Mouse (Mus musculus): ENCODE measurements at regions not wholly inside any gene's neighbourhood (a gene's known extent, or its start where the extent isn't known, plus 50 kb on each side); places are given as distances from the start of the nearest gene placed in this dataset.

GRCm38 (mm10) chr11:85966207-85966606, 80.0 kb downstream of the Tbx4 start:
- ATAC-seq (replicated peaks; ENCODE audit: poor library complexity, severe bottlenecking), result no peak

GRCm38 (mm10) chr11:85970287-85970686, 84.1 kb downstream of the Tbx4 start:
- ATAC-seq (replicated peaks; ENCODE audit: poor library complexity, severe bottlenecking), result no peak

GRCm38 (mm10) chr11:85972385-85972784, 86.2 kb downstream of the Tbx4 start:
- ATAC-seq (replicated peaks; ENCODE audit: poor library complexity, severe bottlenecking), result peak; percentile 73

- ATAC-seq (replicated peaks; ENCODE audit: poor library complexity, severe bottlenecking), result no peak
These were observed 87.5 kb downstream of the Tbx4 start for GRCm38 (mm10) chr11:85973736-85974135.

GRCm38 (mm10) chr11:85976693-85977434, 90.6 kb downstream of the Tbx4 start:
- ATAC-seq (replicated peaks; ENCODE audit: poor library complexity, severe bottlenecking), result no peak

GRCm38 (mm10) chr11:85980388-85980787, 94.2 kb downstream of the Tbx4 start:
- no peak for ATAC-seq (replicated peaks; ENCODE audit: poor library complexity, severe bottlenecking)

- ATAC-seq (replicated peaks; ENCODE audit: poor library complexity, severe bottlenecking), result no peak
These were observed 95.3 kb downstream of the Tbx4 start for GRCm38 (mm10) chr11:85981561-85981960.

GRCm38 (mm10) chr11:85986338-85986737, 100.1 kb downstream of the Tbx4 start:
- no peak for ATAC-seq (replicated peaks; ENCODE audit: poor library complexity, severe bottlenecking)

GRCm38 (mm10) chr11:85987181-85987580, 101.0 kb downstream of the Tbx4 start:
- no peak for ATAC-seq (replicated peaks; ENCODE audit: poor library complexity, severe bottlenecking)

GRCm38 (mm10) chr11:85989536-85989935, 103.3 kb downstream of the Tbx4 start:
- no peak for ATAC-seq (replicated peaks; ENCODE audit: poor library complexity, severe bottlenecking)

GRCm38 (mm10) chr11:85989940-85990493, 103.8 kb downstream of the Tbx4 start:
- ATAC-seq (replicated peaks; ENCODE audit: poor library complexity, severe bottlenecking), result no peak

GRCm38 (mm10) chr11:85995318-85996095, 109.3 kb downstream of the Tbx4 start:
- no peak for ATAC-seq (replicated peaks; ENCODE audit: poor library complexity, severe bottlenecking)

- ATAC-seq (replicated peaks; ENCODE audit: poor library complexity, severe bottlenecking), result no peak
These were observed 110.5 kb downstream of the Tbx4 start for GRCm38 (mm10) chr11:85996686-85997085.

GRCm38 (mm10) chr11:86003341-86003740, 117.1 kb downstream of the Tbx4 start:
- no peak for ATAC-seq (replicated peaks; ENCODE audit: poor library complexity, severe bottlenecking)

- ATAC-seq (replicated peaks; ENCODE audit: poor library complexity, severe bottlenecking), result no peak
These were observed 119.1 kb downstream of the Tbx4 start for GRCm38 (mm10) chr11:86005284-86005683.

- no peak for ATAC-seq (replicated peaks; ENCODE audit: poor library complexity, severe bottlenecking)
These were observed 119.8 kb downstream of the Tbx4 start for GRCm38 (mm10) chr11:86005899-86006445.

GRCm38 (mm10) chr11:86006859-86007258, 120.6 kb downstream of the Tbx4 start:
- ATAC-seq (replicated peaks; ENCODE audit: poor library complexity, severe bottlenecking), result no peak

Measured in granulocyte monocyte progenitor cell, adult 5-6 weeks (primary cell).